In the genomic region with DNA sequence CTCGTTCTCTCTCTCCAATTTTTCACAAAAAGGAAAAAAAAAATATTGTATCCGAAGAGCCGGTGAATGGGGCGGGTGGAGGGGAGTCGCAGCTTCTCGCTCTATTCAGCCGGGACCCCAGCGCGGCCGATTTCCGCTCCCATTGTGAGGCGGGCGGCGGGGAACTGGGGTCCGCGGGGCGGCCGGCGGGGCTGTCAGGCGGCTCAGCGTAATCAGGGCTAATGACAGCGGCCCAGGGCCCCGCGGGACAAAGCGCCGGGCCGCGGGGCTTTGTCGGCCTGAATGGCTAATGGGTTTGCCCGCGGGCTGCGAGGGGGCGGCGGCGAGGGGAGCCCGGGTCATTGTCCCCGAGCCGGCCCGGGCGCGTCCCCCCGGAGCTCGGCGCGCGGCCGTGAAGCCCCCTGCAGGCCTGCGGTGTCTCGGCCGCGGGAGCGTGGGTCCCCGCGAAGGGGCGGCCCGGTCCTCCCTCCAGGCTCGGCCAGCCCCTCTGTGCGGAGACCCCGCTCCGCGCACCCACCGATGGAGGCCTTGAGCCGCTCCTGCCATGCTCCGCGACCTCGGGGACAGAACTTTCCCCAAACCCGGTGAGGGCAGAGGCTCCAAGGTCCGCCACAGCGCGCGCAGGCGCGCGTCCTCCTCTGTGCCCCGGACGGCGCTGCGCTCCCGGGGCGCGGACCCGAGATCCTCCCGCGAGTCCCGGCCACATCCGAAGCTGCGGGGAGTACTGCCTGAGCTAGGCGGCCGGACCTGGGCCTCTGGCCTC, we compare ENCODE assay signal across 8 mouse cellular contexts. TPM values are rescaled to one million over a fixed set of nuclear protein-coding genes. Genes with fewer than 3 reads are reported as not detected.
DNase-seq lines count a peak whose midpoint lies in the region; ATAC-seq and TF ChIP-seq lines count a peak whose summit lies in the region.

No protein-coding gene starts in this region.

- H3K4me3 ChIP-seq in kidney, embryonic 16.5 days (ENCODE audit: low read length) = peak overlapping the region; percentile 41
- peak overlapping the region; percentile 24 for H3K4me3 ChIP-seq in hindbrain, embryonic 14.5 days (replicated peaks; ENCODE audit: low read length)
- H3K4me3 ChIP-seq in midbrain, postnatal 0 days (ENCODE audit: low read depth, low read length) = peak overlapping the region; percentile 17

- peak; percentile 39 for ATAC-seq in kidney, embryonic 16.5 days (ENCODE audit: low FRiP score, low TSS enrichment)
- peak; percentile 59 for ATAC-seq in hindbrain, embryonic 14.5 days (ENCODE audit: low FRiP score)
- no peak for ATAC-seq in midbrain, postnatal 0 days (ENCODE audit: low FRiP score)

- no peak overlapping the region for H3K27ac ChIP-seq in kidney, embryonic 16.5 days (ENCODE audit: low read length)
- no peak overlapping the region for H3K27ac ChIP-seq in hindbrain, embryonic 14.5 days
- H3K27ac ChIP-seq in midbrain, postnatal 0 days (ENCODE audit: low read depth, low read length) = no peak overlapping the region

- H3K27me3 ChIP-seq in kidney, embryonic 16.5 days (ENCODE audit: insufficient read depth, low read length) = peaks cover 94% of the 10 kb centered on the region
- H3K27me3 ChIP-seq in hindbrain, embryonic 14.5 days (ENCODE audit: control insufficient read depth, insufficient read depth, low read length) = peaks cover 95% of the 10 kb centered on the region
- H3K27me3 ChIP-seq in midbrain, postnatal 0 days (ENCODE audit: insufficient read depth, low read length) = peaks cover 96% of the 10 kb centered on the region

- no peaks in the 10 kb centered on the region for H3K9me3 ChIP-seq in kidney, embryonic 16.5 days (ENCODE audit: low read length)
- no peaks in the 10 kb centered on the region for H3K9me3 ChIP-seq in hindbrain, embryonic 14.5 days (ENCODE audit: control insufficient read depth, low read length)
- H3K9me3 ChIP-seq in midbrain, postnatal 0 days (ENCODE audit: low read length) = no peaks in the 10 kb centered on the region

- DNase-seq in kidney, postnatal 25 days = no peak
- peak; percentile 75 for DNase-seq in embryo, embryonic 10.5 days (ENCODE audit: low spot score)
- DNase-seq in hindbrain, embryonic 14.5 days (ENCODE audit: low spot score) = no peak
- DNase-seq in midbrain, postnatal 0 days (ENCODE audit: low spot score) = no peak
- no peak for DNase-seq in cerebellum, adult 9-11 months
- no peak for DNase-seq in yolk sac, embryonic 10.5 days (ENCODE audit: low spot score)
- DNase-seq in spleen, postnatal 36 days (ENCODE audit: low spot score in 2 of 2) = no peak

- peak overlapping the region; percentile 51 for H3K4me2 ChIP-seq in kidney, embryonic 16.5 days (replicated peaks; ENCODE audit: low read depth, low read length)
- H3K4me2 ChIP-seq in hindbrain, embryonic 14.5 days (replicated peaks) = peak overlapping the region; percentile 41
- H3K4me2 ChIP-seq in midbrain, postnatal 0 days (ENCODE audit: low read depth, low read length, poor library complexity, severe bottlenecking) = peak overlapping the region; percentile 30

- H3K36me3 ChIP-seq in kidney, embryonic 16.5 days (ENCODE audit: insufficient read depth, low read length) = no peaks in the 10 kb centered on the region
- no peaks in the 10 kb centered on the region for H3K36me3 ChIP-seq in hindbrain, embryonic 14.5 days (replicated peaks; ENCODE audit: control insufficient read depth, insufficient read depth)
- H3K36me3 ChIP-seq in midbrain, postnatal 0 days (ENCODE audit: insufficient read depth, low read length) = no peaks in the 10 kb centered on the region

- TF ChIP-seq CTCF in midbrain, postnatal 0 days (IDR thresholded peaks at IDR 0.05) = no peak

- peaks cover 10% of the 10 kb centered on the region for H3K4me1 ChIP-seq in kidney, embryonic 16.5 days (ENCODE audit: insufficient read depth, low read length)
- H3K4me1 ChIP-seq in hindbrain, embryonic 14.5 days (replicated peaks; ENCODE audit: control insufficient read depth, insufficient read depth, low read length) = no peaks in the 10 kb centered on the region
- H3K4me1 ChIP-seq in midbrain, postnatal 0 days (ENCODE audit: insufficient read depth, low read length) = no peaks in the 10 kb centered on the region

- under 1% methylated on average over 78 of the region's 89 CpGs for WGBS in kidney, embryonic 16.5 days
- WGBS in hindbrain, embryonic 14.5 days = under 1% methylated on average over 81 of the region's 89 CpGs
- WGBS in midbrain, postnatal 0 days = under 1% methylated on average over 76 of the region's 89 CpGs

- H3K9ac ChIP-seq in kidney, embryonic 16.5 days (replicated peaks; ENCODE audit: low read length) = no peak overlapping the region
- no peak overlapping the region for H3K9ac ChIP-seq in hindbrain, embryonic 14.5 days
- H3K9ac ChIP-seq in midbrain, postnatal 0 days (replicated peaks; ENCODE audit: low read length, poor library complexity, severe bottlenecking) = no peak overlapping the region

RNA-seq across cellular contexts. Expression of a gene that starts 4.9 kb away (rescaled TPM):
- 0.87 and 0.97 TPM in 2 replicates for polyA plus RNA-seq in kidney, embryonic 16.5 days (2015; fragmentation: Nextera tagmentation; extraction: Ambion mirVana)
- polyA plus RNA-seq in hindbrain, embryonic 14.5 days (2014; fragmentation: Nextera tagmentation; extraction: Ambion mirVana) = 5.3 and 6.1 TPM in 2 replicates
- 7.6 and 9.9 TPM in 2 replicates for total RNA-seq in midbrain, postnatal 0 days (2014; rRNA removed)
- 7.8 and 8.9 TPM in 2 replicates for polyA plus RNA-seq in midbrain, postnatal 0 days (2015; fragmentation: Nextera tagmentation; extraction: Ambion mirVana)

RNA-seq across cellular contexts. Expression of a gene that starts 5.8 kb away (rescaled TPM):
- polyA plus RNA-seq in kidney, embryonic 16.5 days (2015; fragmentation: Nextera tagmentation; extraction: Ambion mirVana) = not detected in 2 replicates
- not detected in 2 replicates for polyA plus RNA-seq in hindbrain, embryonic 14.5 days (2014; fragmentation: Nextera tagmentation; extraction: Ambion mirVana)
- total RNA-seq in midbrain, postnatal 0 days (2014; rRNA removed) = 0.11 TPM in 1 of 2 replicates, not detected in the other
- 1.2 and 3.8 TPM in 2 replicates for polyA plus RNA-seq in midbrain, postnatal 0 days (2015; fragmentation: Nextera tagmentation; extraction: Ambion mirVana)
